Mouse (Mus musculus) kidney, postnatal 0 days (tissue): Measurements from ENCODE around the gene Gatb. TPM values are rescaled to one million over a fixed set of nuclear protein-coding genes. Genes with fewer than 3 reads are reported as not detected.
A peak's percentile ranks its signal among the peaks of the same experiment; 100 is the strongest.
"Not testable (repeated sequence)": the region's sequence is repeated elsewhere in the genome, so short reads cannot be mapped to it uniquely, and the experiment has no call there.

Experiments
- ATAC-seq: fragments of 200-750 bp; cut with Nextera tagmentation; replicated peaks from 2 replicates; pipeline ENCODE4 v1.8.0; 2017; ENCODE audit warnings: low read depth, moderate number of reproducible peaks, moderate TSS enrichment, moderate library complexity; ENCODE audit not compliant: low FRiP score
- DNase-seq: peaks from one replicate; pipeline ENCODE4 v3.0.0-alpha.2; 2016; ENCODE audit warnings: low spot score
- H3K27ac ChIP-seq: fragments of 300-500 bp; sonication (generic); 2 replicates; pipeline ENCODE4 v1.5.1; 2014; ENCODE audit warnings: mild to moderate bottlenecking
- H3K27me3 ChIP-seq: fragments of 300-500 bp; sonication (generic); 2 replicates; pipeline ENCODE4 v1.6.1; 2014; ENCODE audit warnings: low read length, mixed read lengths; ENCODE audit not compliant: insufficient read depth
- H3K36me3 ChIP-seq: fragments of 300-500 bp; sonication (generic); 2 replicates; pipeline ENCODE4 v1.6.1; 2014; ENCODE audit warnings: low read length, mixed read lengths; ENCODE audit not compliant: insufficient read depth
- H3K4me1 ChIP-seq: fragments of 300-500 bp; sonication (generic); replicated peaks from 2 replicates; pipeline ENCODE4 v1.6.1; 2014; ENCODE audit warnings: antibody characterized with exemption, low read length, mixed read lengths; ENCODE audit not compliant: insufficient read depth
- H3K4me2 ChIP-seq: fragments of 300-500 bp; sonication (generic); 2 replicates; pipeline ENCODE4 v1.6.1; 2014; ENCODE audit warnings: mild to moderate bottlenecking, low read length, moderate library complexity, mixed read lengths
- H3K4me3 ChIP-seq: fragments of 300-500 bp; sonication (generic); replicated peaks from 2 replicates; pipeline ENCODE4 v1.5.1; 2014; ENCODE audit warnings: low read depth, low read length
- H3K9ac ChIP-seq: fragments of 300-500 bp; sonication (generic); 2 replicates; pipeline ENCODE4 v1.6.1; 2014; ENCODE audit warnings: low read depth, low read length
- H3K9me3 ChIP-seq: fragments of 300-500 bp; sonication (generic); replicated peaks from 2 replicates; pipeline ENCODE4 v1.6.1; 2016; ENCODE audit warnings: low read length, inconsistent platforms, mixed read lengths
- CTCF ChIP-seq: IDR thresholded peaks from 2 replicates; pipeline ENCODE4 v1.5.1; 2016; ENCODE audit warnings: antibody characterized with exemption, low read depth, mild to moderate bottlenecking, moderate library complexity
- WGBS: fragments of 180-500 bp; shearing (Covaris S2); extraction: QIAGEN DNeasy Blood & Tissue Kit; methylation state at CpG from one replicate; pipeline ENCODE4 v1.1.7; 2014; 5-methylcytosine and 5-hydroxymethylcytosine counted together
- polyA plus RNA-seq: library from polyadenylated mRNA; unstranded; fragments of >200 nt; fragmentation: Nextera tagmentation; extraction: Ambion mirVana; gene quantifications from 2 replicates; pipeline ENCODE4 v1.2.1, GENCODE M21; 2015

The Gatb gene
- polyA plus RNA-seq, 1 experiment from 2014 or later = 19.7 TPM

- Histone ChIP-seq H3K9me3 (no peaks in the 10 kb centered on the region), H3K36me3 (no peaks in the 10 kb centered on the region), H3K9ac (no peak overlapping the region), H3K27ac (no peak overlapping the region), H3K27me3 (no peaks in the 10 kb centered on the region), H3K4me1 (no peaks in the 10 kb centered on the region), H3K4me2 (no peak overlapping the region), H3K4me3 (no peak overlapping the region)
- DNase-seq (no peak), ATAC-seq (no peak)
- TF ChIP-seq CTCF = peak; percentile 51
- 53% methylated on average over 2 of the region's 2 CpGs for WGBS
These were observed 30.3 kb upstream of the Gatb start for GRCm38 (mm10) chr3:85543652-85544051.

GRCm38 (mm10) chr3:85550312-85550711 is 23.6 kb upstream of the Gatb start:
- H3K27me3 ChIP-seq = no peaks in the 10 kb centered on the region
- no peak overlapping the region for H3K27ac ChIP-seq
- ATAC-seq (no peak), DNase-seq (peak; percentile 28)
- WGBS = 49% methylated on average over 4 of the region's 4 CpGs
- no peak overlapping the region for H3K9ac ChIP-seq
- no peaks in the 10 kb centered on the region for H3K36me3 ChIP-seq
- no peak overlapping the region for H3K4me3 ChIP-seq
- no peak for TF ChIP-seq CTCF
- H3K4me1 ChIP-seq = 0 out of 2 replicates have a peak, but pooled peaks cover 7% of the 10 kb centered on the region
- H3K9me3 ChIP-seq = no peaks in the 10 kb centered on the region
- H3K4me2 ChIP-seq = no peak overlapping the region

GRCm38 (mm10) chr3:85551352-85551751 is 22.6 kb upstream of the Gatb start:
- DNase-seq = no peak
- no peaks in the 10 kb centered on the region for H3K9me3 ChIP-seq
- H3K4me3 ChIP-seq = no peak overlapping the region
- 0 out of 2 replicates have a peak, but pooled peaks cover 7% of the 10 kb centered on the region for H3K4me1 ChIP-seq
- ATAC-seq = no peak
- no peak overlapping the region for H3K27ac ChIP-seq
- no peaks in the 10 kb centered on the region for H3K36me3 ChIP-seq
- no peak overlapping the region for H3K9ac ChIP-seq
- TF ChIP-seq CTCF = no peak
- 69% methylated on average over 2 of the region's 2 CpGs for WGBS
- no peak overlapping the region for H3K4me2 ChIP-seq
- H3K27me3 ChIP-seq = no peaks in the 10 kb centered on the region

GRCm38 (mm10) chr3:85553731-85554277 is 20.1 kb upstream of the Gatb start:
- 84% methylated on average over 6 of the region's 6 CpGs for WGBS
- ATAC-seq = no peak
- TF ChIP-seq CTCF = no peak

GRCm38 (mm10) chr3:85564603-85565002 is 9.3 kb upstream of the Gatb start:
- 70% methylated on average over 2 of the region's 2 CpGs for WGBS
- Histone ChIP-seq H3K36me3 (no peaks in the 10 kb centered on the region), H3K9ac (no peak overlapping the region), H3K9me3 (no peaks in the 10 kb centered on the region), H3K27ac (no peak overlapping the region), H3K4me2 (no peak overlapping the region), H3K4me3 (no peak overlapping the region), H3K4me1 (no peaks in the 10 kb centered on the region), H3K27me3 (no peaks in the 10 kb centered on the region)
- no peak for DNase-seq
- ATAC-seq = no peak
- TF ChIP-seq CTCF = peak; percentile 8; the same call in 1 of the 2 replicates

More at GRCm38 (mm10) chr3:85553731-85554277, 20.1 kb upstream of the Gatb start:
- Histone ChIP-seq H3K4me2 (no peak overlapping the region), H3K9ac (no peak overlapping the region), H3K9me3 (no peaks in the 10 kb centered on the region), H3K4me3 (no peak overlapping the region), H3K27ac (no peak overlapping the region), H3K27me3 (no peaks in the 10 kb centered on the region), H3K36me3 (no peaks in the 10 kb centered on the region), H3K4me1 (0 out of 2 replicates have a peak, but pooled peaks cover 7% of the 10 kb centered on the region)
- DNase-seq = no peak

- DNase-seq = peak; percentile 88
- Histone ChIP-seq H3K4me3 (no peak overlapping the region), H3K27me3 (no peaks in the 10 kb centered on the region), H3K36me3 (no peaks in the 10 kb centered on the region), H3K9ac (no peak overlapping the region), H3K9me3 (no peaks in the 10 kb centered on the region), H3K4me1 (0 out of 2 replicates have a peak, but pooled peaks cover 3% of the 10 kb centered on the region), H3K4me2 (no peak overlapping the region), H3K27ac (no peak overlapping the region)
- WGBS = 64% methylated on average over 2 of the region's 2 CpGs
- ATAC-seq = no peak
- TF ChIP-seq CTCF = peak; percentile 89
These were observed 2.6 kb upstream of the Gatb start for GRCm38 (mm10) chr3:85571276-85571675.

- ATAC-seq = not testable (repeated sequence)
These were observed 1.4 kb upstream of the Gatb start for GRCm38 (mm10) chr3:85572502-85572901.

More at GRCm38 (mm10) chr3:85572502-85572901, 1.4 kb upstream of the Gatb start:
- DNase-seq, H3K4me1 ChIP-seq, H3K4me2 ChIP-seq, H3K9ac ChIP-seq, H3K27me3 ChIP-seq, H3K36me3 ChIP-seq, H3K9me3 ChIP-seq, H3K4me3 ChIP-seq, H3K27ac ChIP-seq: not testable (repeated sequence)
- 90% methylated on average over 8 of the region's 8 CpGs for WGBS
